Mouse (Mus musculus) v-Abl transformed pro-B cells (cell line): Measurements from ENCODE around the gene Scel.

Experiments used
- in situ Hi-C, 2 experiments: fragments of 400-800 bp; cut with MboI; formaldehyde crosslinking; loops; one replicate each; pipeline ENCODE4 v1.15.1; 2025; ENCODE audit not compliant: unreplicated experiment in 2 of 2

The Scel gene

DNA sequence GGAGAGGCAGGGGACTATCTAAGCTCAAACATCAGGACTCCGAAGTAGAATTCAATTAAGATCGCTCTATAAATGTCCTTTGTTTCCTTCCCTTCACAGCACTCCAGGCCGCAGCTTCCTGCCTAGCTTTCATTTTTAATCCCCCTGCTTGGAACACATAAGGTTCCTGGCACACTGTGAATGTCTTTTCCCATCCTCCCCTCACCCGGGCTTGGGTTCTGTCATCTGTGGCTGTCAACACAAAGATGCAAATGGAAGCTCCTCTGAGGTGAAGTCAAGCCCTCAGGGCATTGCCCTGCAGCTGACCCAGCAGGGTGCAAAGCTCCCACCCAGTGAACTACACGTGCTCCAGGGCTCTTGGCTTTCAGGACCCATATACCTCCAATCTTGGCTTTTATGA, 43.5 kb downstream of the Scel start:
- in situ Hi-C loops: loop anchor here (10.0 to 25.0 kb wide), 3 partner anchors 481 to 1258 kb away; no protein-coding TSS in a partner anchor

DNA sequence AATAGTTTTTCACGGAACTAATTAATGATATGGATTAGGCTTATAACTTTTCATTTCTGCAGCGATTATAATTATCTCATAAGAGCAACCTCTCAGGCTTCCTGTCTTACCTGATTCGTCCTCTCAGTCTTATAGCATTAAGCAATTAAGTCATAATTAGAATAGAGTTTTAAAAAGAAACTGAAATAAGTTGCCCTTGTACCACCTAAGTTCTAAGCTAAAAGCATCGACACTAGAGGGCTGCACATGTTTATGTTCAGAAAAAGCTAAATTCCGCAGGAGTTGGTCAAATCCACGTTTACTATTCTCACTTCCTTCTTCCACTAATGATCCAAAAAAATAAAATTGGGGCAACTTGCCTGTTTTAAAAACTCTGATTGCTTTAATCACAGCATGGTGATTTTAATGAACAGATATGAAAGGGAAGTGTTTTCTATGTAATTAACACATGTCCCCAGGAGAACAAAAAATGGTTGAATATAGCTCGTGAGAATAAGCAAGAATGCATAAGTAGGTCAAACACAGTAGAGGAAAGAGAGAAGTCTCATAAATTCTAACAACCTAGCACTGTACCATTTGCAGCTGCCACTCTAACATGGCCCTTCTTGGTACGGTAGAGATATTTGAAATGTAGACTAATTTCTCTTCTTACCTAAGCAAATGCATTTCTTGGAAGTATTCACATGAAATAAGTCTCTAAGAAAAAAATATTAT, 48.4 kb downstream of the Scel start:
- in situ Hi-C loops: loop anchor here (25.0 kb wide), 2 partner anchors 476 to 1251 kb away; no protein-coding TSS in a partner anchor

DNA sequence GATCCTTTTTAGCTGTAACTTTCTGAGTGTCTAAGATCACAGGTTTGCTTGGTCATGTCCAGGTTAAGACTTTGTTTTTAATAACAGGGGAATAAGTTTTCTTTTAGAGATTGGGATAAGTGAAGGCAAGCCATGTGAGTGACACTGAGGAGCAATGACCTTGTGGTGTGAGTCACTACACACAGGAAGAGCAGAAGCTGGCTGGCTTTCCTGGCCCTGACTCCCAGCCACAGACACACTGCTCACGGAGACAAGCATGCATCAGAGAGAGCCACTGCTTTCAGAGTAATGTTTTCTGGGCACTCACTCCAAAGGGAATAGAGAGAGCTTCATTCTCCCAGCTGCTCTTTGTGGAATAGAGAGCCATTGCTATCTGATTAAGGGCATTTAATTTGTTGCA, 54.8 kb downstream of the Scel start:
- in situ Hi-C loops: loop anchor here (25.0 kb wide), 2 partner anchors 469 to 1244 kb away; no protein-coding TSS in a partner anchor

DNA sequence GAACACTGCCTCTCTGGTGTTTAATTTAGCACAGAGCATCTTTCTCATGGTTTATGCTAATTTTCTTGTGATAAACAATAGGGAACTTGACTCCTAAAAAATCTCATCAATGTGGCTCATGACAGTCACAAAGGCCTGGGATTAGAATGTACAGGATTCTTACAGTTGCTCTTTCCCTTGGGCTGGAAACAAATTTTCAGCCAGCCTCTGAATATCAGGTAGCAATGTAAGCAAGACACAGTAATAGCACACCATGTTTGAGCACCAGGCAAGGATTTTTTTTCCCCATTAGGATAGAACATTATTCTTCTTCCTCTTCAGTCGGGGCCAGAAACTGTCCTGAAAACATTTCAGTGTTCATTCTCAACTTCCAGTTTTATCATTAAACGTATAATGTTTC, 55.3 kb downstream of the Scel start:
- in situ Hi-C loops: loop anchor here (25.0 kb wide), 2 partner anchors 469 to 1244 kb away; no protein-coding TSS in a partner anchor

DNA sequence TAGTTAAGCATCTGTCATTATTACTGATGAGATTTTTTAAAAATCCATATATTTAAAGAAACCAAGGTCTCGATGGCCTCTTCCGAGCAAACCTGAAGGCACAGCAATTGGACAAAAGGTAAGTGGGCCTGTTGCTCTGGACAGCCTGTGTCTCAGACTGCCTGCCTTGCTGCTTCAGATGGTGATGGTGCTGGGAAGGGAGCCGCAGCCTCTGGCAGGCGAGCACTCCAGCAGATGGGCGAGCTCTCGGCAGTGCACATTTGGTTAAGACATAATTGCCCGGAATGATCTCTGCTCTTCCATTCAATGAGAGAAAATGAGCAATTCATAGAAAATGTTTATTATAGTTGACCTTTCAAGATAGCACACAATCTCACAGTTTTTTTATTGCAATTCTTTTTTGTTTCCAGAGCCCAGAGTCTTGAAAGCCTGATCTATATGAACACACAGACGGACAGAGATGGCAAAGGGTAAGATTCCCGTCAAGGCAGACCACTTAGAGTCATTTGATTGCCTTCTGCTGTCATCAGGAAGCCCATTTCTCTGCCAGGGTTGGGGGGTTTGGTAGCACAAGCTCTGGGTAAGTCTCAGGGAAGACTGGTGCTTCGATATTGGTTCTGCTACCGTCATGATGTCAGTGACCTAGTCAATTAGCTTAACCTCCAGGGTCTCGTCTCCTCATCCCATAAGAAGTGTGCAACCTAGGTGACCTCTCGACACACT, 58.6 kb downstream of the Scel start:
- in situ Hi-C loops: loop anchor here (25.0 kb wide), 2 partner anchors 466 to 1241 kb away; no protein-coding TSS in a partner anchor

DNA sequence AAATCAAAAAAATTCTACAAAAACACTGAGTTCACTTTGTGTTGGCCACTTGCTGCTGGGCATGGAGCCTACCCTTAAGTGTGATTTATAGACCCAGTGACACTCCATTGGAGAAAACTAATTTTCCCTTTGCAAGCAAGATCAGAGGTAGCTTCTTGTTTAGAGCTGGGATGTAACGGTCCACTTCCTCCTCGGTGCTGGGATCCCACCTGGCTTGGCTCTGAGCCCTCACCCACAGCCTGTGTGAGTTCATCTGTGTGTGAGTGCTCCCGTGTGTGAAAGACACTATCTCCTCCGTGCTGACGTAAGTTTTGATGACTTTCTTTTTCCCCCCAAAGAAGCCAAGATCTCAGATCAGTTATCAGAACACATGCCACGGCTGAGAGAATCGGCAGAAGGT, 62.7 kb downstream of the Scel start:
- in situ Hi-C loops: no loop called here

DNA sequence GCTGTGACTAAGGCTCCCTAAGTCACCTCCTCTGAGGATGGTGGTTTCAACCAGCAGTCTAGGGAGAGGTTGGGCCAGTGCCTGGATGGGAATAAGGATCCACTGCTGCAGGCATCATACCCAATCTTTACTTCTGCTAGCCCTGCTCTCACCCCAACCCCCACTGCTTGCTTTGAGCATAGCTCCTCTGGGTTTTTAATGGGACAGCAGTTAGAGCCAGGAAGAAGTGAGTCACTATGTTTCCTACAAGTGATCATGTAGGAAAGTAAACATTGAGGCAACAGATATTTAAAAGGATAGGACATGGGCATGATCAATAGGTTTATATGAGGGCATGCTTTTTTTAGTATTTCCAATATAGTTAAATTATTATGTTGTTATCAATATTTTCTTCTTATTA, 63.9 kb downstream of the Scel start:
- in situ Hi-C loops: no loop called here

DNA sequence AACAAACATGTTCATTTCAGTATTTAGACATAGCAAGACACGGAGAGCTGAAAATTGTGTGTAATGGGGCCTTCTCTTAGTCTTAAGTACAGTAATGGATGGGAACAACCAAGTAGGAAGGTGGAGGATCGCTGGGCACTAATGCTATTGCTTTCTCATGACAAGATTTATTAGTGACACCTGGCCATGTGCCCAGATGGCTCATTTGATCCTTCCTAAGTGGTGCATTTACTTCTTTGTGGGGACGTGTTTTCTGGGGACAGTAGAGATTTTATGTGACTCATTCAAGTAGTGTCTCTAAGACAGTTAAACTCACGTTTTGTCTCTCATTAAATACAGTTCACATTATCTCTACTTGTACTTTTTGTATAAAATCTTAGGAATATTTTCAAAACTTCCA, 73.5 kb downstream of the Scel start:
- in situ Hi-C loops: no loop called here

DNA sequence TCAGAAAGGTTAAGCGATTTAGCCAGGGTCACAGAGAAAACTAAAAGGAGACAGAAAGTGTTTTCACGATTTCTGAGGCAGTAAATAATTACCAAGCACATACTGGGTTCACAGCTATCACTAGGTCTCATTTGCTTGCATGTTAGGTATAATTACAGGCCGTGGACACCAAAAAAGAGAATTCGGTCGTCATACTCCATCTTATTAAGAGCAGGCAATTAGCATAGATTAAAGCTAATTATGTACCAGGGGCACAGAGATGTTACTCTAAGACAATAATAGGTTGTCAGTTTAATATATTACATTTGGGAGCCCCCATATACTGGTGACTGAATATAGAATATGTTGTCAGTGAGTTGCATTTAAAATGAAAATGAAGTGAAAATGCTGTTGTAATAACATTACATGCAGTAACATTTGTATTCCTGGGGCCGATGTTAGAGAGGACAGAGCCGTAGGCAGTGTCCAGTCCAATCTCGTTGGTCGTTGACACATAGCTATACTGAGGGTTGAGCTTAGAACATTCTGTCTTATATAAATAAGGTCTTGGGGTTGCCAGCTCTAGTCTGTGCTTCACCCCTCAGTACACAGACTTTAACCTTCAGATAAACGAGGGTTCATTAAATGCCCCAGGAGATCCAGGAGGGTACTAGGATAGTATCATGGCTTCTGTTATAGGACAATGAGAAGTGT, 74.2 kb downstream of the Scel start:
- in situ Hi-C loops: no loop called here

DNA sequence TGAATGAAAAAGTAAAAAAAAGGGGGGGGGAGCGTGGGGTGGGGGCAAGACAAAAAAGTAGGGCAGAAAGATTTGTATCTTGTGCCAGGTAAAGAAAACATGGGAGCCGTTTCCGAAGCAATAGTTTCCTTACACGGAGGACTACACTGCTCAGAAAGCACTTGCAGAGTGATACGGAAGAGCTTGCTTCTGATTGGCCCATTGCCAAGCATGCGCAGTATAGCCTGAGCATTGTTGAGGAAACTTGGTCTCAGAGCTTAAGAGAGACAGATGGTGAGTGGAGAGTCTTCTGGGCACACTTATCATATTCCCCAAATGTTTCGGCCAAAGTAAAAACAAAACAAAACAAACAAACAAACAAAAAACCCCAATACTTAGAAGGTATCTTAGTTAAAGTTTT, 76.7 kb downstream of the Scel start:
- in situ Hi-C loops: no loop called here

DNA sequence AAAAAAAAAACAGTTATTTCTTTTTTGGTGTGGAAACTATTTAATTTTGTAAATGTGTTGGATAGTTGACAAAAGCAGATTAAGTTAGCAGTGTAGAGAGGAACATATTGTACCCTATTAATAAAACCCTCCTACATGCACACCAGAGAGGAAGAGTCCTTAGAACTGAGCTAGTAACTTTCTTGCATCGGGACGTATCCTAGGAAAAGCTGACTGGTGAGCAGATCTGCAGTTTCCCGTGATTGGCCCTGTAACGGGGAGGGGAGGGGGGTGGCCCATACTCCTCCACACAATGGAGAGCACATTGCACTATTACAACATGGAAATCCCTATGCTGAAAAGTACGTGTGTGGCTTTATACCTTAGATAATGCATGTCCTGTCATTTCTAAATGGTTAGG, 82.7 kb downstream of the Scel start:
- in situ Hi-C loops: no loop called here

DNA sequence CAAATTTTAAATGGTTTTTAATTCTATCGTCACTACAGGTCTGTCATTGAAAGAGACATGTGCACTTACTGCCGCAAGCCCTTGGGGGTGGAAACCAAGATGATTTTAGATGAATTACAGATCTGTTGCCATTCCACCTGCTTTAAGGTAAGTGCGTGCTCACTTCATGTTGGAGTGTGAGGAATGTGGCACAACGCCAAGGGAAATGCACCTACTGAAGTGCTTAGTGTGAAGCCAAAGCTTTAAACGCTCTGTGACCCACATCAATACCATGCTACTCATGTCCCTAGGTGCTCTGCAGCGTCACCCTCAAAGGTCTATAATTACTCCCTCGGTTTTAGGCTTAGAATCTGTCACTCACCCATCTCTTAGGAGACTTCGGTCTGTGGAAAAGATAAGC, 94.9 kb downstream of the Scel start:
- in situ Hi-C loops: no loop called here

DNA sequence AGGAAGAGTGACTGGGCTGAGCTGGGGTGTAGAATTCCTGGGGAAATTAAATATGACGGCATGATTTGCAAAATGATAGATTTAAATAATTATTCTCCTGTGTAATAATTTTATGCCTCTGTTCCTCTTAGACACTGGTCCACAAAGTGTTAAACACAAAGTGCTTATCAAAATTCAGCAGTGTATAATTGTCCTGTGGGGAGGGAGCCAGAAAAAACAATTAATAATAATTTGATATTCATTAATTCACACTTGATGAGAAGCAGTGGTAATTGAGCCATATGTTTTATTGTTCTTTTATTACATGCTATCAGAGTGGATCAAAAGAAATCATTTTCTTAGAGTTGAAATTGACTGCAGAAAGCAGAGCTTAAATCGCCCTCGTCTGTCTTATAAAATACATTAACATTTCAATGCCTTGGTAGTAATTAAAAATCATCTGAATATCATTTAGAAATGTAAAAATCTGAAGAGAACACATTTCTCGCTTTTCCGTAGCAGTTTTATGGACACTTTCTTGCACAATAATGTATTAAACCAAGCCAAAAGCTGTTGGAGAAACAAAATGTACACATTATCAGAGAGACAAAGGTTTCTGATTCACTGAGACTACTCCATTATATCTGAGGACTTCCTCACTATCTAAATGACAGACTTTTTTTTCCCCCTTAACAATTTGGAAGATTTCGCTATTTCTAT, 100.6 kb downstream of the Scel start:
- in situ Hi-C loops: no loop called here

DNA sequence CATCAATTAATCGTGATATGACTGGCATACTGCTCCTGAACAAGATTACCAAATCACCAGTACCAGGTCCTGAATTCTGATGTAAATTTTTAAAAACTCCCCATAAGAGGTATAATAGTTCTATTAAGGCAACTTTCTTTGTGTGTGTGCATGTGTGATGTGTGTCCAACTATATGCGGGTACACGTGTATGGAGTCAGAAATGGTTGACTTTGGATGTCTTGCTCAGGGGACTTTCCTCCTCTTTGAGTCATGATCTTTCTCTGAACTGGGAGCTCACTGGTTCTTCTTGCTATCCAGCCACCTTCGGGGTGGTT, 101.1 kb downstream of the Scel start:
- in situ Hi-C loops: no loop called here

DNA sequence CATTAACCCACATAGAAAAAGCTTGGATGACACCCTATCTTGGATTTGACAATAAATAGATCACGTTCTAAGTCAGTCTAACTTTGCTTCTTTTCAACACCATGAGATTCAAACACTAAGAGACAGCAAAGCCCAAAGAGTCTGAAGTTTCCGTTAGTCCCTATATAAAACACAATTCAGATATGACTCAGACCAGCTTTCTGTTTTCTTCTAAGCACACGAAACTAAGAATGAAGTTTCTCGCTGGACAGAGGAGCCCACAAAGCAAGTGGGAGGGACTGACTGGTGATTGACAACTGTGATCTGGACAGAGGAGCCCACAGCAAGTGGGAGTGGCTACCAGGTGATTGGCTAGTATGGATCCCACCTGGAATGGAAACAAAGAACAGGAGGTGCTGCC, 106.6 kb downstream of the Scel start:
- in situ Hi-C loops: no loop called here

DNA sequence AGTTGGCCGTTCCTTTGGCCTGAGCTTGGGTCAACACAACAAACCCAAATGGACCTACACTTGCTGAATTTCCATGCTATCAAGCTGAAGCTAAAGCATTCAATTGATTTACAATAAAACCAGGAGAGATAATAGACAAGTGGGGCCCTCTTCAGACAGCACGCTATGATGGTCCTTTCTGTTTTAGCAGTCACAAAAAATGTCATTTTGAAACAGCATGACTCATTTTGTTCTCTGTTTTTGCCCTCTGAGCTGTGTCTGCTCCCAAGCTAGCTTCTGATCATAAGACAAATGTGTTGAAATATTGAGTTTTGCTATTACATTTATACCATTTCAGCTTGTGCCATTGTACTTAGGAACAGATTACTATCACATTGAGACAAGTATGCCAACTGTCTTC, 108.1 kb downstream of the Scel start:
- in situ Hi-C loops: no loop called here

DNA sequence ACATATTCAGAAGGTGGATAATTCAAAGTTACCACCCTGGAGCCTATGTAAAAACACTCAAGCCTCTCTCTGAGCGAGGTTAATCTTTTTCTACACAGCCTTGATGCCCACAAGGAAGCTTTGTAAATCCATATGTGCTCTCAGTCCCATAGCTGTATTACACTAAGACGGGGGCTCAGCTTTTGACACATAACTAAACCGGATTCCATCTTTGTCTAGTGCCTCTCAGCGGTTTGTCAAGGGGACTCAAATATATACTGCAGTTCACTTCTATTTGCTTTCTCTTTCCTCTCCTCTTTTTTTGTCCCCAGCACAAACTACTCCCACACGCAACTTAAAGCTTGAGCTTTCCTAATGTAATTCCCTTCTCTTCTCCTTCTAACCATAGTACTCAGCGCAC, 113.0 kb downstream of the Scel start:
- in situ Hi-C loops: loop anchor here in 1 of 2 experiments (5.0 kb wide), 1 partner anchor 66 kb away; no protein-coding TSS in a partner anchor

DNA sequence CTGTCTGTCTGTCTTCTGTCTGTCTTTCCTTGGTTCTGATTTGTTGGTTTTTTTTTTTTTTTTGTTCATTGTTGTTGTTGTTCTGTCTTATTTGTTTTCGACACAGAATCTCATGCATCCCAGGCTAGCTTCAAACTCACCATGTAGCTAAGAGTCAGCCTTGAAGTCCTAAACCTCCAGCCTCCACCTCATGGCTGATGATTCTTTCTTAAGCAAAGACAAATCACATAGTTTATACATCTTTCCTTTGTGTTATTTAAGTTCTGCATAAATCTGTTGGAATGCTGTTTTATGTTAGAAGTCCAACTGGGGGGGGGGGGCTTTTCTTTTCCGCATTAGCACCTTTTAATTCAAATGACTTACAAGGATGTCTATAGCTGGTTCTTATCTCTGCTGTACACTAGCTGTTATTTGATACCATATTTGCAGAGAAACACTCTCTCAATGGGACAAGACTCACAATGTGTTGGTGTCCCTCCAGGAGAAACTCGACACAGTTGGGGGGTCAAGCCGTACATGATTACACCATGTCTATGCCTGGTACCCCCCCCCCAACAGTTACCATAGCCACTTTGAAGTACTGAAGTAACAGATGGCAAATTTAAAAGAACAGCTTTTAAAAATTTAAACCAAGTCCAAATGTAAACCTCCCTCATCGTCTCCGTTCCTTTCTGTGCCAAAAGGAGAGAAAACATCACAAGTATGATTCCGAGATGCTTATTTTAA, 116.7 kb downstream of the Scel start:
- in situ Hi-C loops: loop anchor here in 1 of 2 experiments (5.0 kb wide), 1 partner anchor 62 kb away; no protein-coding TSS in a partner anchor

DNA sequence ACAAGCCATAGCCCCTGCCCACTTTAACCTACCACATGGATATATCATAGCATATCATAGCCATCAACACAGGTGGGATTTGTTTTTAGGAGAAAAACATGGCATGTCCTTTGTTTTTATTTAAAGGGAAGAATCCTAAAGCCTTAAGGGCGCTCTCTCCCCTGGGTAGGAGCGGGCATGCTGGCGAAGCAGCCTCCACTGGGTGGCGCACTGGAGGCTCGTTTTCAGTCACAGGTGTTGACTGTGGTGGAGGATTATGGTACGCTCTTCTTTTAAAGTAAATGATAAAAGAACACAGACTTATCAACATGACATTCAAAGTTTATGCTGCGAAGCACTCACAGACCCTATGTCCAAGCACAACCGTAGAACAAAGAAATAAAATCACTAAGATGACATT, 117.4 kb downstream of the Scel start:
- in situ Hi-C loops: no loop called here

DNA sequence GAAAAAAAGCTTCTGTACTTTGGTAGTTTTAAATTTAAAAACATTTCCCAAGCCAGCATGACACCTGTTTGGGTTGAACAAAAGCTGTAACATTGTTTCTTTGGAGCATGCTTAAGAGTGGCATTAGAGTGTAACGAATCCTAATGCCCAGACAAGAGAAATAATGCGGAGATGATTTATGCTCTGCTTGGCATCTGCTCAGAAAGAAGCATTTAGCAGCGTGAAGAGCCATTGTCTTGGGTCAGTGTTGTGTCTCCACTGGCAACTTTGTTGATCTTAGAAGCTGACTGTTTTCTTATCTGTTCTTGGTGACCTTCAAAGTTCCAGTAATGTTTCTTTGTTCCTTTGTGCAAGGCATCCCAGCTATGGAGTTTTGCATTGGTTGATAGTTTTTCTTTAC, 130.8 kb downstream of the Scel start:
- in situ Hi-C loops: loop anchor here in 1 of 2 experiments (10.0 kb wide), 1 partner anchor 289 kb away; no protein-coding TSS in a partner anchor
